Mouse (Mus musculus): Measurements from ENCODE around the gene Fbxw21.
"Not testable (repeated sequence)": the region's sequence is repeated elsewhere in the genome, so short reads cannot be mapped to it uniquely, and the experiment has no call there.

Gene Fbxw21

DNA sequence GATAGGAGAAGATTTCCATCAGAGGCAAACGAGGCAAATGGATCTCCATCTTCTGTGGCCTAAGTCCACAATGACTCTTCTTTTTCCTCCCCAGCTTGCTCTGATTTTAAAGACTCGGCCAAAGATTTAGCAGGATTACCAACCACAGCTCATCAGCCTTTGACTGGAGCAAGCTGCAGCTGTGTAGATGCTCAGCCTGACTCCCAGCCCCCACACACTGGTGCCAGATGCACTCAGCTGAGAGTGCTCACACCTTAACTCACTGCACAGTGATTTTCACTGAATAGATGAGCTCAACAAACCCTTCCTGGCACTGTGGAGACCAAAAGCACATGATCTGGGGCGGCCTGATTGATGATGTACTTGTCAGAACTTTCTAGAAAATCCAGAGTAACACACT lies at the start of gene Fbxw21:
Gene Fbxw21 (minus strand): TSS at position 101 of the 400 bp plus-strand sequence.
- DNase-seq (ENCODE audit: extremely low spot score, low read depth, low spot score), result no peak

DNA sequence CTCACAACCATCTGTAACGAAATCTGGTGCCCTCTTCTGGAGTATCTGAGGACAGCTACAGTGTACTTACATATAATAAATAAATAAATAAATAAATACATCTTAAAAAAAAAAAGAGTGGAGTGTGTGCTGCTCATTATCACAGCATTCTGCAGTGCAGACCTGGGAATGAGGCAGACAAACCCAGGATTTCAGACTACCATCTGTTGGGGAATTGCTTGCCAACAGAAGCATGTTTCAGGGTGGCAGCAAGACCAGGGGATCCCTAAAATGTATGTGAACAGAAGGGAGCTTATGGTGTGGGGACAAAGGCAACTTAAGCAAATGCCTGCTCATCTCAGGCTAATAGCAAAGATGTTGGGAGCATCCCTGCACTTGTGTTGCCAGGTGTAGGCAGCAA lies 39.5 kb upstream of the Fbxw21 start:
- DNase-seq (ENCODE audit: extremely low spot score, low read depth, low spot score), result not testable (repeated sequence)

DNA sequence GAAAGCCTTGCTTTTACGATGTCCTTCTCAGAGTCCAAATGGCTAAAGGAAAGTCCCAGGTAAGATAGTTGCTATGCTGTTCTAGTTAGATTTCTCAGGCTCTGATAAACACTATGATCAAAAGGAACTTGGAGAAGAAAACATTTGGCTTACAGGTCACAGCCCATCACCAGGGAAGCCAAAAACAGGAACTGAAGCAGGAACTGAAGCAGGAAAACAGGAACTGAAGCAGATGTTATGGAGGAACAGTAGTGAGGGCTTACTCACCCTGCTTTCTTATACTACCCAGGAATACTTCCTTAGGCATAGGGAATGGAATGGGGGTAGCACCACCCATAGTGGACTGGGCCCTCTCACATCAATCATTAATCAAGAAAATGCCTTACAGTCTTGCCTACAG lies 38.5 kb upstream of the Fbxw21 start:
- no peak for DNase-seq (ENCODE audit: extremely low spot score, low read depth, low spot score)

DNA sequence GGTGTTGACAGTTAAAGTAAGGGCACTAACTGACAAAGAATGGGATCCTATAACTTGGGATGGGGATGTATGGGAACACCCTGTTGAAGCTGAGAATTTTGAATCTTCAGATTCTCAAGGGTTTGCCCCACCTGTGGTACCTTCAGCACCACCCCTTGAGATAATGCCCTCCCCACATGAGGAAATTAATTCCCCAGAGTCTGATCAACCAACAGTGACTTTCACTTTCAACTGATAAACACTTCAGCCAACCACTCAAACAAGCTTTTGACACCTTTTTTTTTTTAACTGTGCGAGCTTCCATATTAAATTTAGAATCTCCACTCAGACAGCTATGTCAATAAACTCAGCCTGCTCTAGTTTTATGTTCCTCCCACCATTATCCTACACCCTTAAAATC lies 37.5 kb upstream of the Fbxw21 start:
- DNase-seq (ENCODE audit: extremely low spot score, low read depth, low spot score), result no peak

DNA sequence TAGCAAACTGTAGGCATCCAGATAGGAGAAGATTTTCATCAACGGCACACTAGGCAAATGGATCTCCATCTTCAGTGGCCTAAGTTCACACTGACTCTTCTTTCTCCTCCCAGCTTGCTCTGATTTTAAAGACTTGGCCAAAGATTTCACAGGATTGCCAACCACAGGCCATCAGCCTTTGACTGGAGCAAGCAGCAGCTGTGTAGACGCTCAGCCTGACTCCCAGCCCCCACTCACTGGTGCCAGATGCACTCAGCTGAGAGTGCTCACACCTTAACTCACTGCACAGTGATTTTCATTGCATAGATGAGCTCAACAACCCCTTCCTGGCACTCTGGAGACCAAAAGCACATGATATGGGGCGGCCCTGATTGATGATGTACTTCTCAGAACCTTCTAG lies 34.0 kb upstream of the Fbxw21 start, which contains the start of gene Fbxw13:
Gene Fbxw13 (minus strand): TSS at position 101 of the 400 bp plus-strand sequence.
- DNase-seq (ENCODE audit: extremely low spot score, low read depth, low spot score), result not testable (repeated sequence)

DNA sequence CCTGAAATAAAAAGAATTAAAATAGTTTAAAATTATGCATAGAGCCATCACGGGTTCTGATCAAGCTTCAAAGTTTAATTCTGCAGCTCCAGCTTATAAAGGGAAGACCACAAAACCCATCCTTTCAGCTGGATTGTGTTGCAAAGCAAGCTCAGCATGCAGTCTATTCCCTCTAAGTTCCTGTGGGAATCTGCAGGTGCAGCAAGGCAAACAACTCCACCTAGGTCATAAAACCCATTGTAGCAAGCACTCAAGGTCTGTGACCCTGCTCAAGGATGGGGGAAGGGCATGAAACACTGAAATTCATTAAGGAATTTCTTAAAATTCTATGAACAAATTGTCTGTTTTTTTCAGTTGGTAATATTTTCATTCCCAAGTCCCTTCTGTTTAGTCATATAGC lies 15.4 kb upstream of the Fbxw21 start:
- DNase-seq (ENCODE audit: extremely low spot score, low read depth, low spot score), result no peak

DNA sequence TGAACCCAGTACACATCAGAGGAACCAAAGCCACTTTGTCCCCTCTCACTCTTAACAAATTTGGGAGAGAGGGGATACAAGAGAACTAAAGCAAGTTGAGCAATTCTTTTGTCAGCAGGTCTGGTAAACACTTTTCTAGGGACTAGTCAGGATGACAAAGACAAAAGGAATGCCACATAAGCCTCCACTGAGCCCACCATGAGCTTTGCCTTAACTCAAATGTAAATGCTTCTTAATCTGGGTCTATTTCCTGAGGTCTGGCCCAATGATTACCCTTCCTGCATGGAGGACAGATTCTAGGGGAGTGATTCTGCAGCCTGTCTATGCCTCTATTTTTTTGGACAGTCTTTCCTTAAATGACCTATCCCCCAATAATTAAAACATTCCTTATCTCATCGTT lies 14.5 kb upstream of the Fbxw21 start:
- DNase-seq (ENCODE audit: extremely low spot score, low read depth, low spot score), result no peak

DNA sequence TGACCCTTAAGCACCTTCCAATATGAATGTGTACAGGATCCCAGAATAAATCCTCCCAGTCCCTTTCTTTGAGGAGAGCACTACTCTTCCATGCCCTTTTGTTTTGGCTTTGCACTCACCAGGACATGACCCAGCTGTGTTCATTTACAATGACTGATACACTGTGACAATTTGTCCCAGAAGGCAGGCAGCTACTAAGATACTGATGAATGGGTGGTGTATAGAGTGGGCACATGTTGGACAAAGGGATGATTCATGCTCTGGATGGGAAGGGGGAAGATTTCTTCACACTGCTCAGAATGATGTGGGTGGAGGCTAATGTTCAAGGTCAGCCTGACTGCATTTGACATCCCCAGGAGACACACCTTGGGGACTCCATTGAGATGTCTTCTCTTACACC lies 5.5 kb upstream of the Fbxw21 start:
- DNase-seq (ENCODE audit: extremely low spot score, low read depth, low spot score), result no peak

DNA sequence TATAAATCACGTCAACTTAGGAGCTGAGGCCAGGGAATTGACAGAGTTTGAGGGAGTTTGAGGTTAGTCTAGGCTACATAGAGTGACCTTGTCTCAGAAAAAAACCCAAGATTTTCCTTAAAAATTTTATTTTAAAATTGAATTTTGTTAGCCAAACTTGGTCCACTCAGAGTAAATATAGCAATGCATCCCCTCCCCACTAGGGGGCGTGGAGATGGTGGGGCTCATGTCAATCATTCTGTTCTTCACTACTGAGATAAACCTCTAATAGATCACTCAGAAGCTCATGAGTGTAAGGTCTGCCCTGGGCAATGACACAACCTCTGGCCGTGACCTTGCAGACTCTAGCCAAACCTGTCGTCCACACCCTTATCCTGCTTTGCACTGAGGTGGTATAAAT lies 21.4 kb downstream of the Fbxw21 start:
- not testable (repeated sequence) for DNase-seq (ENCODE audit: extremely low spot score, low read depth, low spot score)

DNA sequence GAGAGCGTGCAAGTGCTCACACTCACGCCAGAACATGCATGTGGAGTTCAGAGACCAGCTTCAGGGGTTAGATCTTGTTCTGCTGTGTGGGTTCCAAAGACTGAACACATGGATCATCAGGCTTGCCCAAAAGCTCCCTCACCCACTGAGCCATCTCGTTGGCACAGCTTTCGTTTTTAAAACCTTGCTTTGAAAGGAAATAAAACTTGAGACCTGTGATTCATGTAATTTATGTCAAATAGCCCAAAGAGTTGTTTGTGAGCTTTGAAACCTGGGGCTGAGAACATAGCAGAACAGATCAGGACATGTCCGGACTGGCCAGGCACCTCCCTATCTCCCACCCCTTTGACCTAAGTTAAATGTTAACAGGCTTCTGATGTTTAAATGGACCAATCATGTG lies 31.8 kb downstream of the Fbxw21 start:
- DNase-seq (ENCODE audit: extremely low spot score, low read depth, low spot score), result no peak

DNA sequence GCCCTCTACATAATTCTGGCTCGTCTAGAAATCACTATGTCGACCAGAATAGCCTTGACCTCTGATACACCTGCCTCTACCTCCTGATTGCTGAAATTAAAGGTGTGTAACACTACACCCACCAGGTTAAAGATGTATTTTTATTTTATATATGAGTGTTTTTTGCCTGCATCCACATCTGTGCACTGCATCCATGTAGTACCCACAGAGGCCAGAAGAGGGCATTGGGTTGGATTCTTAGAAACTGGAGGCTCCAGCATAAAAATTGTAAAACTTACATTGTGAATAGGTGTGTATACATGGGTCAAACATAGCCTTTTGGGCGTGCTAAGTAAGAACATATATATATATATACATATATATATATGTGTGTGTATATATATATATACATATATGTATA lies 33.6 kb downstream of the Fbxw21 start:
- no peak for DNase-seq (ENCODE audit: extremely low spot score, low read depth, low spot score)

DNA sequence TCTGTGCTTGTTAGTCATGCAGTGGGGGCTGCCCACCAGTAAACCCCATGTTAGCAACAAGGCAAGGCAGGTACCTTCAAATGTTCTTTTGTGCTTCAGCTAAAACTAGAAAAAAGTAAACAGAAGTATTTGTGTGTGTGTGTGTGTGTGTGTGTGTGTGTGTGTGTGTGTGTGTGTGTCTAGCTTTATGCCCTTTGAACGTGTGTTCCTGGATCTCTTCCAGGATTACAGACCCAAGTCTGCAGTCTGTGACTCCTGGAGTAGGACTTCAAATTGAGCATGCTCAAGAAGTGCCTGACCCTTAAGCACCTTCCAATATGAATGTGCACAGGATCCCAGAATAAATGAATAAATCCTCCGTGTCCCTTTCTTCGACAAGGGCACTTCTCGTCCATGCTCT lies 34.8 kb downstream of the Fbxw21 start:
- no peak for DNase-seq (ENCODE audit: extremely low spot score, low read depth, low spot score)

DNA sequence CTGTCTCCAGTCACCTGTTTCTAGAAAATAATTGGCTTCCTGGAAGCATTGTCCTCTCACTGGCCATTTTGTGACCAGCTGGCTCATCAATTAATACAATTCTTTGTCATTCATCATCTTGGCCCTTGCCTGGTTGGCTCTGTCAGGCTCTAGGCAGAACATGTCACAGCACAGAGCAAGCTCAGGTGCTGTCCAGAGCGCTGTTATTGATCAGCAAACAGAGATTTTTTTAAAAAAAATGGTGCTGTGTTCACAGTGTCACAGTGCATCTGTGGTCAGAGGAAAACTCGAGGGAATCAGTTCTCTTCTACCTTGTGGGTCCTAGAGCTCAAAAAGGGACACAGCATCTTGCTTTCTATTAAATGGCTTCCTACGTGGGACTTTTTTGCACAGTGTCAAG lies 36.4 kb downstream of the Fbxw21 start:
- DNase-seq (ENCODE audit: extremely low spot score, low read depth, low spot score), result no peak

DNA sequence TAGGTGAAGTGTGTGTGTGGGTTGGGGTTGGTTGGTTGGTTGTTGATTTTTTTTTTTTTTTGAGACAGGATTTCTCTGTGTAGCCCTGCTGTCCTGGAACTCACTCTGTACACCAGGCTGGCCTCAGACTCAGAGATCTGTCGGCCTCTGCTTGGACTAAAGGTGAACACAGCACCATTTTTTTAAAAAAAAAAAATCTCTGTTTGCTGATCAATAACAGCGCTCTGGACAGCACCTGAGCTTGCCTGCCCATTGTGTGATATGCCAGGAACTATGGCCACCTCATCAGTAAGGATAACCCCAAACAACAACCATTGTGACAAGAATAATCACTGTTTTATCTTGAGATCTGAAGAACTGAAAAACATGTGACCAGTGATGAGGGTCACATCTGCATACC lies 36.8 kb downstream of the Fbxw21 start:
- no peak for DNase-seq (ENCODE audit: extremely low spot score, low read depth, low spot score)

DNA sequence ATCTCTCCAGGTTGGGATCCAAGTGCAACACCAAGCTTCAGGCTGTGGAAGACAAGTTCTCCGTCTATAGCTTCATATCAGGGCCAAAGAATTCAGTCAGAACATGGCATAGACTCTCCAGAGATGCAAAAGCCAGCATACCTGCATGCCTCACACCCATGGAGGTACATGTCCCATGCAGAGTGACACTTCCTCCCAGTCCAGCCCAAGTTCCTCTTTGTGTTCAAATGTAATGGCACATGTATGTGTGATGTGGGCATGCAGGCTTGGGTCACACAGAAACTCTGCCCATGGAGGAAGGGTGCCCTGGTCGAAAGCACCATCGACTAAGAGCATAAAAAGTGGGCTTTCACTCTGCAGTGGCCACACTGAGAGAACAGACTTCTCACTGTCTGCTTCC lies 37.7 kb downstream of the Fbxw21 start:
- DNase-seq (ENCODE audit: extremely low spot score, low read depth, low spot score), result no peak

DNA sequence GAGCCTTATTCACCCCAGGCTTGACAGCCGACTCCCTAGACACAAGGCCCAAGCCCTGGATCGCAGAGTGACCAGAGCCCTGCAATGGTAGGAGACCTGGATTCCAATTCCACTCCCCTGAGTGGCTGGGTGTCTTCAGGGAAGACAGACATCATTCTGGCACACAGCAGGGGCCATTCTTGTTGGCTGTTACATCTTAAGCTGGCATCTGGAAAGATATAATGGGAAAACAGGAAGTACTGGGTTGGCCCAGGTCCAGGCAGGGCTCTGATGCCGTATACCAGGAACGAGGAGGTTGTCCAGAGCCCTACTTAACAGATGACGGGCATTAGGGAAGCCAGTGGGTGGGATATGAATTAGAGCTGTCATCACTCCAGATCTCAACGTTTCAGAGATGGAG lies 38.6 kb downstream of the Fbxw21 start:
- DNase-seq (ENCODE audit: extremely low spot score, low read depth, low spot score), result no peak

DNA sequence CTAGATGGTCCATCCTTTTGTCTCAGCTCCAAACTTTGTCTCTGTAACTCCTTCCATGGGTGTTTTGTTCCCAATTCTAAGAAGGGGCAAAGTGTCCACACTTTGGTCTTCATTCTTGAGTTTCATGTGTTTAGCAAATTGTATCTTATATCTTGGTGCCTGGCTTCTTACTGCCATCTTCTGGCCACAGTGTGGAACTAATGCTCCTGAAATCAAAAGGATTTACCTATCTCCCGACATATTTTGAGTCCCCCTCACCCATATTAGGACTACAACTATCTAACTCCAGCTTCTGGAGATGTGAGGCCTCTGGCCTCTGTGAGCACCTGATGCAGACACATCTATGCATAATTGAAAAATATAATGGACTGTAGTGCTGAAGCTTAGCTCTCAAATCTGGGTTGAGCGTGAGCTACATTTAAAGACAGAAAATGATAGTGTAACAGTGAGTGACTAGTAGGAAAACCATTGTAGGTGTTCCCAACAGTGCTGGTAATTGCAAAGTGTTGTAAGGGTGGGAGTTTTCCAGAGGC lies 39.2 kb downstream of the Fbxw21 start:
- peak; percentile 41 for DNase-seq (ENCODE audit: extremely low spot score, low read depth, low spot score)

DNA sequence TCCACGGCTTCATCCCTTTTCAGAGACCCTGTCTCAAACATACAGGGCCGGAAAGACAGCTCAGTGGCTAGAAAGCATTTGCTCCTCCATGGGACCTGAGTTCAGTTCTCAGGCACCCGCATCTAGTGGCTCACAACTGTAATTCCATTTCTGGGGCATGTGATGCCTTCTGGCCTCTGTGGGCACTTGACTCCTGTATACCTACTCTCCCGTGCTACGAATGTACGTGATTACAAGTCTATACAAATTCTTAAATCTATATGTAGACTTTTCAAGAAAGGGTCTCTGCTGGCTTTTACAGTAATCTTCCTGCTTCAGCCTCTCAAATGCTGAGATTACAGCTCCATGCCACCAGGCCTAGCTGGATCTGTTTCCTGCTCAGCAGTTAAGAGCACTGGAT lies 40.9 kb downstream of the Fbxw21 start:
- no peak for DNase-seq (ENCODE audit: extremely low spot score, low read depth, low spot score)

DNA sequence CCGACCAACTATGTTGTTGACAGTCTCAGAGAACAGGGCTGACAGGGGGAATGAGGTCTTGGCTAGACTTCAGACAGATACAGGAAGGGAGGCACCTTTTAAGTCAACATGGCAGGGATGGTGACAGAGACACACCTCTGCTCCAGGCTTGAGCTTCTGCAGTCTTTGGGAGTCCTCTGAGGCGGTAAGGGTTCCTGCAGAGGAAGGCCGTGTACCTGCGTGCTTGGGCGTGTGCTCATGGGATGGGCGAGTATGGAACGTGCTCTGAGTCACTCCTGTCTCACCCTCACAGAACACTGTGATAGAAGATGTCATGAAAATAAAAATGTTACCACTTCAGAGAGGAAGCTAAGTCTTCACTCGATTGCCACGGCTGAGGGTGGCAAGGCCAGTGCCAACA lies 42.3 kb downstream of the Fbxw21 start:
- DNase-seq (ENCODE audit: extremely low spot score, low read depth, low spot score), result no peak

DNA sequence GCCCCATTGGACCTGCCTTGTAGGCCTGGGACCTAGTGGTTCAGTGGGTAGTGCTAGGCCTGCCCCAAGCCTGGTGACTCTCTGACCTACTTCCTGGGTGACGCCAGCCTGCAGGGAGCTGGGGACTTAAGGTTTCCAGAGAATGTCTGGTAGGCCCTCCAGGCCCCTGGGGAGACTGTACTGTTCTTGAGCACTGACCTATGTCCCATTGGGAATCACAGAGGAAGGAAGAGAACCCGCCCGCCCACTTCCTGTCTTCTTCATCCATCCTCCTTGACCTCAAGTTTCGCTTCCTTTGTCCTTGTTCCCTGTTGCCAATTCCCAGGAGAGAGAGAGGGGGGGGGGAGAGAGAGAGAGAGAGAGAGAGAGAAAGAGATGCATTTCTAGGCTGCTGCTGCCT lies 43.7 kb downstream of the Fbxw21 start:
- DNase-seq (ENCODE audit: extremely low spot score, low read depth, low spot score), result no peak

DNA sequence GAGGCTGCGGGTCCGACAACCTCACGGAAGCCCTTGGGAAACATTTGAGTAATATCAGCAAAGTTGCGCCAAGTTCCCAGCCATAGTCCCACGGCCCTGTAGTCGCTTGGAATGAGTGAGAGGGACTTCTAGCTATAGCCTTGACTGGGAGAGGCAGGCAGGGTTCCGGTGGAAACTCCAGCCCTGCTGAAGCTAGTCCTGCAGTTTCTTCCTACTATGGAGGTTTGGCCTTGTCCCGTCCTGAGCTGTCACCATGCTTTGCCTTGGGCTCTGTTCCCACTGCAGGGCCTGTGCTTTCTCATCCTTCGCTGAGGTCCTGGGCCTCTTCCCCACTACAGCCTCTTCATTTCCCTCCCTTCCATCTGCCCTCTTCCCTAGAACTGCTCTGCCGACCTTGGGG lies 45.6 kb downstream of the Fbxw21 start:
- no peak for DNase-seq (ENCODE audit: extremely low spot score, low read depth, low spot score)

DNA sequence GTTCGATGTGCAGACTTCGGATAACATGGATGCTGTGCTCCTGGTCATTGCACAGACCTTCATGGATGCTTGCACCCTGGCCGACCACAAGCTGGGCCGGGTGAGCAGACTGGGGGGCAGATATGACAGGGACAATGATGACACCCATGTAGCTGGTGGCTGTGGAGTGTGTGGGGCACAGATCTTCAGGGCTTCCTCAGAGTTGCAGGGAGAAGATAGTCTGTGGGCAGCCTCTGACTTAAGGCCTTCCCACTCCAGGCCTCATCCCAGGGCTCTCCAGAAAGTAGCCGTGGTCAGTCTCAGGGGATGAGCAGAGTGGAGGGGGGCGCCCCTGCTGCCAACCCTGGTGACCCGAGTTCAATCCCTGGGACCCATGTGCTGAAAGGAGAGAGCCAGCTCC lies 47.0 kb downstream of the Fbxw21 start:
- DNase-seq (ENCODE audit: extremely low spot score, low read depth, low spot score), result no peak

DNA sequence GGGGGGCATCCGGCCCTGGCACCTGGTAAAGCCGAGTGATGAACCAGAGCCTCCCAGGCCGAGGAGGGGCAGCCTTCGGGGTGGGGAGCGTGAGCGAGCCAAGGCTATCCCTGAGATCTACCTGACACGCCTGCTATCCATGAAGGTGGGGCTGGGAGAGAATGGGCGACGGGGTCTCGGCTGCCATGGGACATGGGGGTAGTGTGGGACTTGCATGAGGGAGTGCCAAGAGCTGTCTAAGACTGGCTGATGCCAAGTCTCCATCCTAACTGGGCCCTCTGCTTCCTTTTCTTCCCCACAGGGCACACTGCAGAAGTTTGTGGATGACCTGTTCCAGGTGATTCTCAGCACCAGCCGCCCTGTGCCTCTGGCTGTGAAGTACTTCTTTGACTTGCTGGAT lies 47.6 kb downstream of the Fbxw21 start:
- no peak for DNase-seq (ENCODE audit: extremely low spot score, low read depth, low spot score)

DNA sequence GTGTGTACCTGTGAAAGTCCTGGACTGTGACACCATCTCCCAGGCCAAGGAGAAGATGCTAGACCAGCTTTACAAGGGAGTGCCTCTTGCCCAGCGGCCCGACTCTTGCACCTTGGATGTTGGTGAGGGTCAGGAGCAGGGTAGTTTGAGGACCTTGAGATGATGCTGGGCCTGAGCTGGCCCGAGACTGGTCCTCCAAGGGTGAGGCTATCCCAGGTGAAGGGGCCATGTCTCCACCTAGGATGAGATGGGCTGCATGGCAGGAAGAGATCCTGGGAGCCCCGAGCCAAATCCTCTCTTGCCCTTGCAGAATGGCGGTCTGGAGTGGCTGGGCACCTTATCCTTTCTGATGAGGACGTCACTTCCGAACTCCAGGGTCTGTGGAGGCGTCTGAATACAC lies 48.5 kb downstream of the Fbxw21 start:
- no peak for DNase-seq (ENCODE audit: extremely low spot score, low read depth, low spot score)
